Mouse (Mus musculus) myocyte (in vitro differentiated cells): ENCODE measurements around the gene Lcp2. TPM values are rescaled to one million over a fixed set of nuclear protein-coding genes. Genes with fewer than 3 reads are reported as not detected.

Source experiments
- H3K27me3 ChIP-seq: one replicate; pipeline ENCODE4 v1.6.1; 2011; ENCODE audit not compliant: control insufficient read depth, insufficient read depth, insufficient read length
- H3K36me3 ChIP-seq: one replicate; pipeline ENCODE4 v1.6.1; 2011; ENCODE audit not compliant: control insufficient read depth, insufficient read depth
- H3K4me2 ChIP-seq: one replicate; pipeline ENCODE4 v1.6.1; 2011; ENCODE audit warnings: low read depth, control low read depth
- H3K4me3 ChIP-seq: one replicate; pipeline ENCODE4 v1.5.1; 2011; ENCODE audit warnings: mild to moderate bottlenecking, control low read depth, moderate library complexity
- H3K79me2 ChIP-seq: one replicate; pipeline ENCODE4 v1.6.1; 2011; ENCODE audit not compliant: control insufficient read depth, insufficient read depth
- H3ac ChIP-seq: one replicate; pipeline ENCODE4 v1.6.1; 2011; ENCODE audit not compliant: control insufficient read depth, insufficient read length
- CEBPB ChIP-seq: IDR thresholded peaks from 2 replicates; pipeline ENCODE4 v1.6.1; 2011; ENCODE audit warnings: mild to moderate bottlenecking, moderate library complexity; ENCODE audit not compliant: poor library complexity, insufficient read depth, severe bottlenecking
- E2F4 ChIP-seq: IDR thresholded peaks from one replicate; pipeline ENCODE4 v1.6.1; 2011; ENCODE audit warnings: mild to moderate bottlenecking, control low read depth, moderate library complexity; ENCODE audit not compliant: insufficient read depth
- MAX ChIP-seq: IDR thresholded peaks from one replicate; pipeline ENCODE4 v1.6.1; 2011; ENCODE audit warnings: low read depth, mild to moderate bottlenecking, control low read depth
- MYOD1 ChIP-seq, 3 experiments: IDR thresholded peaks; one replicate each; pipeline ENCODE4 v1.6.1; 2011; ENCODE audit warnings: control low read depth in 2 of 3, low read depth in 2 of 3, mild to moderate bottlenecking in 2 of 3, moderate library complexity in 1 of 3; ENCODE audit not compliant: insufficient read length in 2 of 3, control insufficient read depth in 1 of 3
- MYOG ChIP-seq, 3 experiments: IDR thresholded peaks; one replicate each; pipeline ENCODE4 v1.6.1; 2011; ENCODE audit warnings: control low read depth in 2 of 3, low read depth in 2 of 3, mild to moderate bottlenecking in 2 of 3; ENCODE audit not compliant: insufficient read length in 2 of 3, control insufficient read depth in 1 of 3, insufficient read depth in 1 of 3
- POLR2A ChIP-seq: IDR thresholded peaks from one replicate; pipeline ENCODE4 v1.6.1; 2011; ENCODE audit warnings: low read depth, mild to moderate bottlenecking, control low read depth, moderate library complexity; ENCODE audit not compliant: insufficient read length
- POLR2AphosphoS2 ChIP-seq: IDR thresholded peaks from one replicate; pipeline ENCODE4 v1.6.1; 2011; ENCODE audit warnings: low read depth, control low read depth; ENCODE audit not compliant: insufficient read length
- REST ChIP-seq: IDR thresholded peaks from one replicate; pipeline ENCODE4 v1.6.1; 2011; ENCODE audit warnings: mild to moderate bottlenecking, control low read depth, moderate library complexity; ENCODE audit not compliant: insufficient read depth, insufficient read length
- SRF ChIP-seq: IDR thresholded peaks from one replicate; pipeline ENCODE4 v1.6.1; 2011; ENCODE audit warnings: low read depth; ENCODE audit not compliant: control insufficient read depth, insufficient read length
- TCF12 ChIP-seq: IDR thresholded peaks from one replicate; pipeline ENCODE4 v1.6.1; 2011; ENCODE audit warnings: mild to moderate bottlenecking, control low read depth; ENCODE audit not compliant: poor library complexity, insufficient read depth, severe bottlenecking
- TCF3 ChIP-seq: IDR thresholded peaks from one replicate; pipeline ENCODE4 v1.6.1; 2011; ENCODE audit warnings: low read depth, control low read depth; ENCODE audit not compliant: insufficient read length
- USF1 ChIP-seq: IDR thresholded peaks from one replicate; pipeline ENCODE4 v1.6.1; 2011; ENCODE audit warnings: low read depth, mild to moderate bottlenecking, control low read depth, moderate library complexity
- polyA plus RNA-seq: library from polyadenylated mRNA; unstranded; fragments of >200 nt; fragmentation: generic; extraction: Trizol; gene quantifications from one replicate; pipeline ENCODE4 v1.2.1, GENCODE M21; 2012; ENCODE audit warnings: missing spikeins

The Lcp2 gene
- polyA plus RNA-seq, 1 experiment: 0.07 TPM

GRCm38 (mm10) chr11:34070596-34070995, 23.9 kb downstream of the Lcp2 start:
- H3K4me2 ChIP-seq: no peak overlapping the region
- no peaks in the 10 kb centered on the region for H3K79me2 ChIP-seq
- no peak for TF ChIP-seq POLR2A
- TF ChIP-seq REST: no peak
- TF ChIP-seq E2F4: no peak
- no peak for TF ChIP-seq USF1
- TF ChIP-seq SRF: no peak
- TF ChIP-seq POLR2AphosphoS2: no peak
- H3ac ChIP-seq: no peak overlapping the region
- H3K4me3 ChIP-seq: no peak overlapping the region
- H3K27me3 ChIP-seq: no peaks in the 10 kb centered on the region
- H3K36me3 ChIP-seq: no peaks in the 10 kb centered on the region

DNA sequence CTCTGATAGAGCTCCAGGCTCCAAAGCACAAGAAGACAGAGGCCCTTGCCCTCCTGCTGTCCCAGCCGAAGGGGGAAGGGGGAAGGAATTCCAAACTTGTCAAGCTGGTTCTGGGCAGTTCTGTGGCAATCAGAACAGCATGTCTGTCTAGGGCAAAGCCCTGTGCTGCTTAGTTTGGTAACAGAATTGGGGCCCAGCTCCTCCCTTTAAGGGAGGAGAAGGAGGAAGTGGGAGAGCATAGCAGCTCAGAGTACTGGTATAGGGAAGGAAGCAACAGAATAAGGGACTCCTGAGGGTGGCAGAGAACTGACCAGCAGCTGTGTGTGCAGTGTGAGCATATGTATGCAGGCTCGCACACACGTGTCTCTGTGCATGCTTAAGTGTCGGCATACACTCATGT, 25.6 kb downstream of the Lcp2 start:
- TF ChIP-seq POLR2AphosphoS2: no peak
- TF ChIP-seq CEBPB: no peak
- TF ChIP-seq SRF: no peak
- TF ChIP-seq POLR2A: no peak
- no peak for TF ChIP-seq REST
- no peak for TF ChIP-seq MAX
- no peak for TF ChIP-seq E2F4
- no peak for TF ChIP-seq USF1
- TF ChIP-seq TCF12: no peak
- no peak for TF ChIP-seq MYOG (IDR thresholded peaks at IDR 0.05; ENCODE audit: control insufficient read depth in 1 of 3, insufficient read depth in 1 of 3, insufficient read length in 2 of 3, low read depth in 2 of 3)
- no peak for TF ChIP-seq TCF3
- TF ChIP-seq MYOD1 (IDR thresholded peaks at IDR 0.05; ENCODE audit: control insufficient read depth in 1 of 3, insufficient read length in 2 of 3, low read depth in 2 of 3): no peak
- Histone ChIP-seq H3K27me3 (no peaks in the 10 kb centered on the region), H3K4me3 (no peak overlapping the region), H3K4me2 (no peak overlapping the region), H3K36me3 (no peaks in the 10 kb centered on the region), H3K79me2 (no peaks in the 10 kb centered on the region), H3ac (no peak overlapping the region)

DNA sequence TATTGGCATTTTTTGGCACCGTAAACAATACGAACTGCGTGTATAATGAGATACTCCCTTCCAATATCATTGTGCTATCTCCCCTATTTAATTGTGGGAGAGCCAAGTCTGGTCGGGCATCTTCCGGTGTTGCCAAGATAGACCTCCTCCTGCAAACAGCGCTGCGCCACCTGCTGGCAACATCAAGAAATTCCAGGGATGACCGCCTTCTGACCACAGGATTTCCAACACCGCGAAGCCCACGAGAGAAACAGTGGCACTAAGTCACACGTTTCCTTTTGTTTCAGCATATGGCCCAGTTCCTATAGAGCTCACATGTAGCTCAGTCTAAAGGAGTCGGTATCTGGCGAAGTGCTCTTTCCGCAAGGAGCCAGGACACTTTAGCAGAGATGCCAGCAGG, 27.1 kb downstream of the Lcp2 start:
- H3K79me2 ChIP-seq: no peaks in the 10 kb centered on the region
- no peak overlapping the region for H3K4me3 ChIP-seq
- H3K27me3 ChIP-seq: no peaks in the 10 kb centered on the region
- H3K4me2 ChIP-seq: no peak overlapping the region
- H3K36me3 ChIP-seq: no peaks in the 10 kb centered on the region
- no peak overlapping the region for H3ac ChIP-seq
- TF ChIP-seq CEBPB: no peak
- no peak for TF ChIP-seq MAX
- TF ChIP-seq TCF12: no peak
- no peak for TF ChIP-seq USF1
- no peak for TF ChIP-seq POLR2AphosphoS2
- TF ChIP-seq MYOD1 (IDR thresholded peaks at IDR 0.05; ENCODE audit: control insufficient read depth in 1 of 3, insufficient read length in 2 of 3, low read depth in 2 of 3): no peak
- no peak for TF ChIP-seq POLR2A
- no peak for TF ChIP-seq MYOG (IDR thresholded peaks at IDR 0.05; ENCODE audit: control insufficient read depth in 1 of 3, insufficient read depth in 1 of 3, insufficient read length in 2 of 3, low read depth in 2 of 3)
- TF ChIP-seq TCF3: no peak
- TF ChIP-seq SRF: no peak
- TF ChIP-seq E2F4: no peak
- TF ChIP-seq REST: no peak

GRCm38 (mm10) chr11:34077870-34078269, 31.1 kb downstream of the Lcp2 start:
- no peak for TF ChIP-seq TCF3
- TF ChIP-seq MYOD1 (IDR thresholded peaks at IDR 0.05; ENCODE audit: control insufficient read depth in 1 of 3, insufficient read length in 2 of 3, low read depth in 2 of 3): no peak
- no peak for TF ChIP-seq E2F4
- no peak for TF ChIP-seq MYOG (IDR thresholded peaks at IDR 0.05; ENCODE audit: control insufficient read depth in 1 of 3, insufficient read depth in 1 of 3, insufficient read length in 2 of 3, low read depth in 2 of 3)
- TF ChIP-seq REST: no peak
- no peak for TF ChIP-seq TCF12
- TF ChIP-seq MAX: no peak
- no peak for TF ChIP-seq USF1
- no peak for TF ChIP-seq CEBPB
- no peak for TF ChIP-seq POLR2A
- no peak for TF ChIP-seq SRF
- TF ChIP-seq POLR2AphosphoS2: no peak
- Histone ChIP-seq H3K36me3 (no peaks in the 10 kb centered on the region), H3K4me3 (no peak overlapping the region), H3K4me2 (no peak overlapping the region), H3K79me2 (no peaks in the 10 kb centered on the region), H3ac (no peak overlapping the region), H3K27me3 (no peaks in the 10 kb centered on the region)

- Histone ChIP-seq H3ac (no peak overlapping the region), H3K4me2 (no peak overlapping the region), H3K4me3 (no peak overlapping the region), H3K79me2 (no peaks in the 10 kb centered on the region), H3K27me3 (no peaks in the 10 kb centered on the region), H3K36me3 (no peaks in the 10 kb centered on the region)
- TF ChIP-seq MYOG (IDR thresholded peaks at IDR 0.05; ENCODE audit: control insufficient read depth in 1 of 3, insufficient read depth in 1 of 3, insufficient read length in 2 of 3, low read depth in 2 of 3) (no peak), REST (no peak), POLR2A (no peak), SRF (no peak), E2F4 (no peak), MYOD1 (IDR thresholded peaks at IDR 0.05; ENCODE audit: control insufficient read depth in 1 of 3, insufficient read length in 2 of 3, low read depth in 2 of 3) (no peak), TCF12 (no peak), MAX (no peak), TCF3 (no peak), CEBPB (no peak), USF1 (no peak), POLR2AphosphoS2 (no peak)
Measured at GRCm38 (mm10) chr11:34078581-34078980, 31.9 kb downstream of the Lcp2 start.
